Mouse (Mus musculus) heart, postnatal 25 days (tissue): ENCODE measurements around the gene Tnfrsf26. TPM values are rescaled to one million over a fixed set of nuclear protein-coding genes. Genes with fewer than 3 reads are reported as not detected.

Experiments used
- DNase-seq: peaks from one replicate; pipeline ENCODE4 v3.0.0; 2022; ENCODE audit warnings: low spot score
- intact Hi-C: fragments of 180-260 bp; cut with DNase I; formaldehyde crosslinking; loops from one replicate; pipeline ENCODE4 v1.15.1; 2025
- microRNA-seq: library from miRNA; unstranded; fragments of <30 nt; microRNA quantifications from one replicate; pipeline ENCODE4 v1.2.0, GENCODE M21; 2022
- total RNA-seq, 2 experiments: library from RNA; stranded (reverse); gene quantifications; 2 replicates each; pipeline ENCODE4 v1.2.3; 2021

Tnfrsf26 gene
- total RNA-seq, 2 experiments from 2014 or later, result 0.48 to 0.70 TPM

DNA sequence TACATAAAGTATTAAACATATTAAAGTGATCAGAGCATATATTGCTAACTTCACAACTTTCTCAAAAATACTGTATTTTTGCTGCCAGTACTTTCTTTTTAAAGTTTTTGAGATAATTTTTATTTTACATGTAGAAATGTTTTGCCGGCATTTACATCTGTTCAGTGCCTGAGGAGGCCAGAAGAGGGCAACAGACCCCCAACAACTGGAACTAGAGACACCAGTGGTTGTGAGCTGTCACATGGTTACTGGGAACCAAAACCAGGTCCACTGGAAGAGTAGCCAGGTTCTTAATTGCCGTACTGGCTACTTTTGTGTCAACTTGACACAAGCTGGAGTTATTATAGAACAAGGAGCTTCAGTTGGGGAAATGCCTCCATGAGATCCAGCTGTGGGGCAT lies 26.8 kb downstream of the Tnfrsf26 start:
- intact Hi-C loops, result no loop called here
- DNase-seq, result no peak

DNA sequence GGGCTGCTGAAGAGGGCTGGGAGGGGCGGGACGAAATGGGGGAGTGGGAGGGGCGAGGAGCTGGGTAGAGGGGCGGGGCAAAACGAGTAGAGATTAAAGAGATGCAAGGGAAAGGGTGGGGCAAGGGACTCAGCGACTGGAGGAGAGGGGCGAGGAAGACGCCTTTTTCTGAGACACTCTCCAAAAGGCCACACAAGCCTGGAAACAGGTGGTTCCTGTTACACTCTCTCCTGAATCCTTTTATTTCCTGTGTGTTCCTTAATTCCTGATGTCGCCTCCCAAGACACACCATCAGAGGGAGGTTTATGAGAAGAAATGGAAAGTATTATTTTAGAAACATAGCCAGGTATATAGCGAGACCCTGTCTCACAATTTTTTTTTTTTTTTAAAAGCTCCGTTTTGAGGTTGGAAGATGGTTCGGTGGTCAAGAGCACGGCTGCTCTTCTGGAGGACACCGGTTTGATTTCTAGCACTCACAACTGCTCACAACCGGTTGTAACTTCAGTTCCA lies 28.2 kb downstream of the Tnfrsf26 start:
- intact Hi-C loops, result no loop called here
- DNase-seq, result no peak

DNA sequence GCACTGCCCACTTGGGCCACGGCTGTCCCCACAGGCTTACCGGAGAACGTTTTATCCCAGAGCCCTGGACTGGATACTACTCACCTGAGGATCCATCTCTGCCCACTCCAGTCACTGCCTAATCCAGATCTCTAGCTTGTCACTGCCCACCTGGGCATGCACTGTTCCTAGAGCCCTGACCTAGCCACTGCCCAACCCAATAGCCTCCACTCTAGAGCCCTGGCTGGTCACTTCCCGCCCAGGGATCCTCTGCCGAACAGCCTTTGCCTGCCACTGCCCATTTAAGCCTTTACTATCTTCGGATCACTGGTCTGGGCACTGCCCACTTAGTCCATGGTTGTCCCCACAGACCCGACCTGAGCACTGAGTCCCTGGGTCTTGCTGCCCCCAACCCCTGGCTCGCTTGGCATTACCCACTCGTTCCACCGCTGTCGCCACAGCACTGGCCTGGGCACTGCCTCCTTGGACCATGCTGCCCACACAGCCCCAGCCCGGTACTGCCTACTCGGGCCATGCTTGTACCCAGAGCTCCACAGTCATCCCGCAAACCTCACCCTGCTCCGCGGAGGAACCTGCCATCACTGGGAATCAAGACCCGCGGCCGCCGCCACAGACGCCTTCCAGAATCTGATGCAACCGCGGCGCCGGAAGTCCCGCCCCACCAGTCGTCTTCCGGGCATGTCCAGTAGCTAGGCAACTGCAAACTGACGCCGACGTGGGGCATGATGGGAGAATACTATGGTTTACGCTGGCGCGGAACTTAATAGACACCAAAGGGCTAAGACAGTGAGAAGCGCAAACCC lies 28.9 kb downstream of the Tnfrsf26 start, which contains the start of gene Cars:
Cars (minus strand) TSS at position 663 of the 803 bp plus-strand sequence.
- intact Hi-C loops, result loop anchor here (5.0 kb wide), 1 partner anchor 48 kb away; the partner anchor contains the start of gene Tnfrsf22

DNA sequence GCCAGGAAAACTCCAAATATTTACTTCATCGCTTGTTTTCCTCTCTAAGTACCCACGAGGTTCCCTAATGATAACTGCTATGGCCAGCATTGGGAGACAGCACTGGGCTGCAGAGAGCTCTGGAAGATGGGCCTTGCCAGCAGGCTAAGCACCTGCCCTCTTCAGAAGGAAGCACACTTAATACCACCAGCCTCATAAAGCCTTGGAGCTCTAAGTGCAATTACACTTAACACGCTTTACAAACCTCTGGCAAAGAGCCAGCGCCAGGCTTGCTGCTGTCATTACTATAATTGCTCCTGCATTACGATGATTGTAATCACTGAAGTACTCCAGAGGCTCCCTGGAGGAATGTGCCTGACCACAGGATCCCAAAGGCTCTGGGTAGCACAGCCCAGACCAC lies 33.7 kb downstream of the Tnfrsf26 start:
- no peak for DNase-seq
- intact Hi-C loops, result loop anchor here (5.0 kb wide), 1 partner anchor 52 kb away; the partner anchor contains the start of gene Tnfrsf22

More for the DNA sequence above, 28.9 kb downstream of the Tnfrsf26 start, which contains the start of gene Cars:
- DNase-seq, result peak; percentile 90

DNA sequence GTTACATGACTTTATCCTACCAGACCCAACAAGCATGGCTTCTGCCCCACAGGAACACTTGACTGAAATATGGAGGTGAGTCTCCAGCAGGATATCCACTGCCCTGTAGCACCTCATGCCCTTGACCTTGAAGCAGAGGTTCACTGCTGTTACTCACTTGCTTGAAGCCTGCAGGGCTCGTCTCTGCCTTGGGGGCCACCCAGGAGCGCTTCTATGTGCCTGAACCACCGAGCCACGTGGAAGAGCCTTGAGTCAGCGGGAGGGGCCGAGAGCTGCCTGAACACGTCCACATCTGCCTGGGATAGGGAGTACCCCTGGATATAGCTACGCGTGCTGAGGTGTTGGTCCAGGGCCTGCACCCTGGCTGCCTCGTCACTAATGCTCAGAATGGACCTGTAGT lies 36.3 kb downstream of the Tnfrsf26 start:
- no peak for DNase-seq
- intact Hi-C loops, result no loop called here

DNA sequence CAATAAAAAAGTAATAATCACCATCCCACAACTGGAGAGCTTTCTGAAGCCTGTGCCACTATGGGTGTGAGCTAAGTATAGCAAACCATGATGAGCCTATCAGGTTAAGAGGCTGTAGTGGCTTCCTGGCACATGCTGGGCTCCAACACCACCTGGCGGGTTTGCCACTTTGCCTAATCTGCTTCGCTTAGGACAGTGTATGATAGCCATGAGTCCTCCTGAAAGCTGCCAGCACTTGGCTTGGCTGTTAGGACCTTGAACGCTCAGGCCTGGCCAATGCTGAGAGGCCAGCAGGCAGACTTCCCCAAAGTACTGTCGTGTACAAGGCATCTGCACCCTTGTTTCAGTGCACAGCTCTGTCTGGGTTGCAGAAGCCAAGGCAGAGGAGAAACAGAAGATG lies 40.5 kb downstream of the Tnfrsf26 start:
- intact Hi-C loops, result no loop called here
- DNase-seq, result peak; percentile 19

DNA sequence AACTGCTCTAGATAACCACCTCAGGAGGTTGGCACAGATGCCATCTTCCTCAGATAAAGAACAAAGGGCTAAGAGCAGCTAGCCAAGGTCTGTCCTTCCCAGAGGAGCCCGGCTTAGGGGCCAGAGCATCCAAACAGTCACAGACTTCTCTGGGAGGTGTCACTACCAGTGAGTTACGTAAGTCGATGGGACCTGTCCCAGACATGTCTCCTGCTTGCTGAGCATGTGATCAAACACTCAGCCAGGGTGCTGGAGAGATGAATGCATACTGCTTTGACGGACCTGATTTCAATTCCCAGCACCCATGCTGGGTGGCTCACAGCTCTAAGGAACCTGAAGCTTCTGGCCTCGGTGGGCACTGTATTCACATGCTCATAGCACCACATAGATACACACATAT lies 40.9 kb downstream of the Tnfrsf26 start:
- intact Hi-C loops, result no loop called here
- DNase-seq, result no peak

DNA sequence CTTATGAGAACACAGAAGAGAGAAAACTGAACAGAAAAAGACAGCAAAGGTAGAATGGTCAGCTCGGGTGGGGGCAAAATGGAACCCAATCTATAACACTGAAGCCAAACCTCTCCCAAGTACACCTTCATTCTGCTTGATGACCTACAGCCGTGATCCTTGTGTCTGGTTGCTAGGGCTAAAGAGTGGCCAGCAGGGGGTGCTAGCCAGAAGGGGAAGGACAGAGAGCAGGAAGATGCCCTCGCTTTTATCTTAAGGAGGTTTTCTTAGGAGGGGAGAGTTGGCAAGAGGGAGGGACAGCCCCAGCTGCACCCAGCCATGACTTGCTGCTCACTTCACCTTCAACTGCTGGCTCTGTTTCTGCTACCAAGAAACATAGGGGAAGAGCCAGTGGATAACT lies 44.6 kb downstream of the Tnfrsf26 start:
- no peak for DNase-seq
- intact Hi-C loops, result loop anchor here (1.0 to 5.0 kb wide), 3 partner anchors 112 to 180 kb away; no protein-coding TSS in a partner anchor

DNA sequence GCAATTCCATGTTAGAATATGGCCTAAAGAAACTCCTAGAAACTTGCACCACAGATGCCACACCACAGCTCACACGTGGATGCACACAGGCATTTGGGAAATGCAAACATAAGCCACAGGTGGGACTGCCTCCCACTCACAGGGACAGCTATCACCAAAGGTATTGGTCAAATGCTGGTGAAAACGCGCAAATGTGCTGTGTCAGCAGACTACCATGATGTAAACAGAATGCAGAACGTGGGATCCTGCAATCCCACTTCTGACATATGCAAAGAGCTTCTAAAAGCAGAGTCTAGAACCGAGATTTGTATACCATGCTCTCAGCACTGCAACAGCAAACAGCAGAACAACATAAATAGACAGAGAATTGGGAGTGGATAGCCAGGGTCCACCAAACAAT lies 45.5 kb downstream of the Tnfrsf26 start:
- no peak for DNase-seq
- intact Hi-C loops, result loop anchor here (5.0 kb wide), 1 partner anchor 164 kb away; no protein-coding TSS in a partner anchor

DNA sequence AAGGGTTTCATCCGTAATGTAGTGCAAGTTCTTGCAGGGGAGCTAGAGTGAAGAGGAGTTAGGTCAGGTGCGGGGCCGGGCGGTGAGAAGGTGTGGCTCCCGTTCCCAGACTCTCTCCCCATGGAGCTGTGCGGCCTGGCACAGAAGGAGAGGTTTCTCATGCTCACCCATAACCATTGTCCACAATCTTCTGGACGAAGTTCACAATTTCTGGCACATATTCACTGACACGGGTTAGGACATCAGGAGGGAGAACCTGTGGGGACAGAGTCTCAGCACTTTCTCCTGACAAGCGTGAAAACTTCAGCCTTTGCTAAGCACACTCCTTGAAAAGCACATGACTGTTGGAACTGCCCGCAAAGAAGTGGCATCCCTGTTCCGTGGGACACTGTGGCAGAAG lies 52.8 kb downstream of the Tnfrsf26 start:
- intact Hi-C loops, result no loop called here
- DNase-seq, result no peak

DNA sequence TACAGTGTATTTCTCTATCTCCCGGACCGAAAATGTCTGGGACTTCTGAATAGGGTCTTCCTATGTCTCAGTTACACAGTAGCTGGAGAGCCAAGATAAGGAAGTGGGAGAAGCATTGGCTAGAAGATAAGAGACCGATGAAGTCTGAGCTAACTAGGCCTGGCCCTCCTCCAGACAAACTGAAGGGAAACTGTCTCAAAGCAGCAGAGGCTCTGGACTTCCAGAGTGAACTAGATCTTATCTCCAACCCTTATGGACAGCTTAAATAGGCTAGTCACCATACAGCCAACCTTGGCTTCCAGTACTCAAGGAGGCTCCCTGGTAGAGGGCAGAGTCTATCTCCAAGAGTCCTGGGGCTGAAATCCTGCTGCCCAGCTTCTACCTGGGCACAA lies 62.9 kb downstream of the Tnfrsf26 start:
- no peak for DNase-seq
- intact Hi-C loops, result no loop called here

DNA sequence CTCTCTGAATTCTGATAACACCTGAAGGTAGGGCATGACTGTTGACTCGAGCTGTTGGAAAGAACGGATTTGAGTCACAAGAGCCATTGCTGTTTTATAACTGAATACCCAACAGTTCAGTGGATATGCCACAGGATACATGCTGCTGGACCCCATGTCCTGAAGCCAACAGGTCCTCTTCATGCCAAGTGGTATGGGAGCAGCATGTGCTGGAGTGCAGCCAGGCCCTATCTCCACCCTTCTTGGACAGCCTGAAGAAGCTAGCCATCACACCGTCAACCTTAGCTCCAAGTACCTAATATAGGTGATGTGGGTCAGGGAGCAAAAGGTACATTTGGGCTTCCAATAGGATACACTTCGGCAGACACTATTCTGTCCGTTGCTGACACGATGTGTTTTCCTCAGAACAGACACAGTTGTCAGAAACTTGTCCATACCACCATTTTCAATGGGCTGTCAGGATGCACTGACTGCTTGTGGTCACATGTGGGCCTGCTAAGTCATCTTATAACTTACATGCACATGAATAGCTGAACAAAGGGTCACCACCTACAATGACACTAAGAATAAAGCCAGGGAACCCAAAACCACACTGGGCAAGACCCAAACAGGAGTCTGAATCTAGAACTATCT lies 63.4 kb downstream of the Tnfrsf26 start:
- no peak for DNase-seq
- intact Hi-C loops, result no loop called here

DNA sequence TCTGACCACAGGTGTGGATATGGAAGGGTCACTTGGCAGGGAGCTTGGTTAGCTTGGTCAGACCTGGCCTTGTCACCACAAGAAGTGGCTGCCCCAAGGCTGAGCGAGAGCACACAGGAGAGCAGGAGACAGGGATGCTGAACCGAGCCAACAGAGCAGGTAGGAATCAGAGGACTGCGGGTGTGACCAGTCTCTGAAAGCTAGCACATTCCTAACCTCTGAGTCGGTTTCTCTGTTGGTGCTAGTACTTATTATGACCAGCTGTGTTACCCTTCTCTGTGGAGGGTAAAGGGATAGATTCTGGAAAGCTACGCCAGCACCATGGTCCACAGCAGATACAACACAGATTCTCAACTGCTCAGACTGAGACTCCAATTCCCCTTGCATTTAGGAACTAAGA lies 64.7 kb downstream of the Tnfrsf26 start:
- no peak for DNase-seq
- intact Hi-C loops, result no loop called here

Small RNAs within 50 kb of the gene (microRNA-seq; reads per million reads assigned to microRNA genes)
- not detected for gene Mir7064

Other genes starting within 250 kb of the Tnfrsf26 start
- 10 to 100 TPM; 35.8 to 44.2 TPM for gene Cdkn1c, start 167.7 kb downstream of the Tnfrsf26 start, total RNA-seq
- gene Slc22a18, start 155.0 kb downstream of the Tnfrsf26 start, total RNA-seq, result under 1 TPM; 0.17 to 0.49 TPM
- not detected for gene Phlda2, start 125.6 kb downstream of the Tnfrsf26 start, total RNA-seq
- 100 to 1,000 TPM; 171 to 178 TPM for gene Nap1l4, start 79.6 kb downstream of the Tnfrsf26 start, total RNA-seq
- gene Cars, start 28.6 kb downstream of the Tnfrsf26 start, total RNA-seq, result 10 to 100 TPM; 18.3 to 18.4 TPM
- gene Tnfrsf22, start 20.9 kb upstream of the Tnfrsf26 start, total RNA-seq, result 1 to 10 TPM; 1.6 to 2.3 TPM
- gene Tnfrsf23, start 57.1 kb upstream of the Tnfrsf26 start, total RNA-seq, result 1 to 10 TPM; 1.7 to 2.1 TPM
- gene Osbpl5, start 128.3 kb upstream of the Tnfrsf26 start, total RNA-seq, result 10 to 100 TPM; 16.0 to 21.5 TPM
- not detected for gene Mrgprg, start 138.3 kb upstream of the Tnfrsf26 start, total RNA-seq
- 1 to 10 TPM; 1.0 to 1.3 TPM for gene Mrgpre, start 155.8 kb upstream of the Tnfrsf26 start, total RNA-seq
- 1 to 10 TPM; 4.8 to 5.5 TPM for gene Nadsyn1, start 194.1 kb upstream of the Tnfrsf26 start, total RNA-seq
- 1 to 10 TPM; 5.8 to 6.7 TPM for gene Dhcr7, start 194.4 kb upstream of the Tnfrsf26 start, total RNA-seq
- gene Gm498, start 238.1 kb upstream of the Tnfrsf26 start, total RNA-seq, result not detected